Mouse (Mus musculus): ENCODE results near the gene Ywhaq. TPM values are rescaled to one million over a fixed set of nuclear protein-coding genes. Genes with fewer than 3 reads are reported as not detected.
A peak's percentile ranks its signal among the peaks of the same experiment; 100 is the strongest.

Ywhaq gene
- total RNA-seq (2021) = 10 to 100 TPM; 18.7 to 28.8 TPM
- long read RNA-seq, experiment 1, transcript Ywhaq-201 (5 exons, 2,110 nt) = minor isoform, 7 of 47 reads
- long read RNA-seq, experiment 1, transcript Ywhaq-202 (6 exons, 2,197 nt) = major isoform, 21 of 47 reads
- long read RNA-seq, experiment 1, partial matches to known transcripts = 1 of 47 reads
- long read RNA-seq, experiment 1, other reads (novel, unspliced or antisense) = 18 of 47 reads
- long read RNA-seq, experiment 2, transcript Ywhaq-202 (6 exons, 2,197 nt) = major isoform, 25 of 35 reads
- long read RNA-seq, experiment 2, partial matches to known transcripts = 8 of 35 reads
- long read RNA-seq, experiment 2, other reads (novel, unspliced or antisense) = 0 of 35 reads

DNA sequence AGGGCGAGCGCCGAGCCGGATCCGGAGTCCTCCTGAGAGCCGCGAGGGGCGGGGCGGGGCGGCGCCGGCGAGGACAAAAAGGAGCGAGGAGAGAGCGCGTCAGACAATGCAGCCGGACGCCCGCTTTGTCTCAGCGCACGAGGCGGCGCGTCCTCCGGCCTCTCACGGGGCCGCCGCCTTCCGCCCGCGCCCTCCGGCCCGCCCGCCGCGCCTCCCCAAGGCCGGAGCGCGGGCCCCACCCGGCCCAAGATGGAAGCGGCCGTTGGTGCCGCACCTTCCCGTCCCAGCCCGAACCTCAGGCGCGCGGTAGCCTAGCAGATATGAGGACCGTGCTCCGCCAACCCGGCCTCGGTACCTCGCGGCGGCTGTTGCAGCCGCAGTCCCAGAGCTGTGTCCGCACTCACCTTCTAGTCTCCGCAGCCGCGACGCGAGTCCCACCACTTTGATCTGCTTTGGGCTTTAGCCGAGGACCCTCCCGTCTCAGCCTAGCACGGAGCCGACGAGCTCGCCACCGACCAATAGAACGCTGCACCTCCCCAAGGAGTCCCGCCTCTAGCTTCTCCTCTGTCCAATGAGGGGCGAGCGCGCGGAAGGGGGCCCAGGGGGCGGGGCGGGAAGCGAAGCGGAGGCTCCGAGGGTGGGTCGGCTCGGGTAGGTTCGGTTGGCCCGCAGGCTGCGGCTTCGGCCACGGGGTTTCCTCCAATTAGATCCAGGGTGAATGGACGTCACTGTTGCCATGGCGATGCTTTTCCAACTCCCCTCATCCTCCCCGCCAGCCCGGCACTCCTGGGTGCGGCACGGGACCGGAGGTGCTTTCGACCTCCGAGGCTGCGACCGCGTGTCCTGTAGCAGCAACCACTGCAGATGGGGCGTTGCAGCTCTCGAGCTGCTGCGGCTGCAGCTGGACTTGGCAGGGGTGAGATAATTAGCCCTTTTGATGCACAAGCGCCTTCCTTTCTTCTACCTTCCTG lies at the start of gene Ywhaq:
Gene Ywhaq (minus strand): TSS at position 538 of the 971 bp plus-strand sequence.
- peak; percentile 95 for DNase-seq (ENCODE audit: low spot score)

DNA sequence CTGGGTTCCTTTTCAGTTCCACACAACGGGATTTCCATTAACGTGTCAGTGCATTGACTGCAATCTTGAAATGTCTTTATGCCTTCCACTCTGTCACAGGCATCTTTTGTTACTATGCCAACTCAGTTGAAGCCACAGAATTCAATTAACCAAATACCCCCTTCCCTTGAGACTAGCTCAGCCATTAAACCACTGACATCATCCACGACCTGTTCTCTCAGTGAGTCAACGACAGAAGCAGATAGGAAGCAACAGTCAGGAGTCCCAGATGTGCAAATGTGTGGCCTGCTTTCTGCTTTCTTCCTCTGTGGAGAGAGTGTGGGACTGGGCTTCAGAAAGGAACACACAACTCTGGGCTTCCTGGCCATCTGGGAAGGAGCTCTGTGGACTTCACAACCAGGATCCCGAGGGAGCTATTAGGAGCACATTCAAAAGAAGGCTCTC lies 46.0 kb upstream of the Ywhaq start:
- DNase-seq (ENCODE audit: low spot score) = peak; percentile 18

DNA sequence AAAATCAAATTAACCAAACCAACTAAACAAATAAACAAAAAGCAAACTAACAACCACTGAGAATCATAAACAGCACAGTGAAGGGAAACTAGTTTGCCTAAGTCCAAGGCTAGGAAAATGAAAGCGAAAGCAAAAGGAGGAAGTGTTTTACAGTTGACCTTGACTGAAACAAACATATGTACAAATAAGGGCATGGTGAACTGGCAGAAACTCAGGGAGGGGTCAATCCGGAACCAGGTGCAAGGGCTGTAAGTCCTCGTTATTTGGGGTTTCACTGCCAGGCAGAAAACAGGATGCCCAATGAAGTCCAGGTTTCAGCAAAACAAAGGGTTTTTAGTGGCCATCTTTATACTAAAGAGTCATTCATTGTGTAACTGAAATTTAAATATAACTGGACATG lies 45.2 kb upstream of the Ywhaq start:
- DNase-seq (ENCODE audit: low spot score) = no peak

DNA sequence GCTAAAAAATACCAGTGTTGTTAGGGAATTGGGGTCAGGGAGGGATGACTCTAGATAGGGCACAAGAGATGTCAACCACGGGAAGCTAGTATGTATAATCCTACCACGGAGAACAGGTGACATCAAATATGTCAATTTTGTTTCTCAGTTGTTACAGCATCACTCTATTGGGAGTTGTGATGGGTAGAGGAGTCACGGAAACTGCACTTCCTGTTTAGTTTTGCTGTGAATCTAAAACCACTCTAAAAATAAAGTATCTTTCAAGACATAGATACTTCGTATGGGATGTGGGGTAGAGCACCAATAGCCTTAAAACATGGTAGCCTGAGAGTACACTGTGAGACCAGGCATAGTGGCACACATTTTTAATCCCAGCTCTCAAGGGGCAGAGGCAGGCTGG lies 42.2 kb upstream of the Ywhaq start:
- no peak for DNase-seq (ENCODE audit: low spot score)

DNA sequence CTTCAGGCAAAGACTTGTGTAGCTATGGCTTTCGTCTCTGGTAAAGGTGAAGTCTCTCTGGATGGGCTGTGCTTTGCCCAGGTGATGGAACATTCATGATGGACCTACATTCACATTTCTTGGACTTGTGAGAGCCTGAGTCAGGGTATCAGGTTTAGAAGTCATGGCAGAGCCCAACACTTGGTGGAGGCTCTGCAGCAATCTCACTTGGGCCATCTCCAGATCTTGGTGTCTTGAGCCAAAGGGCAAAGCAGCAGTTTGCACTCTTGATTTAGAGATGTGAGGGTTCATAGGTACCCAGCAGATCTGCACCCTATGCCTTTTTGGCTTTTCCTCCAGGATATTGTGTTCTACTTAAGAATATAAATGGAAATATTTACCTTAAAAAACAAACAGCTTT lies 38.6 kb upstream of the Ywhaq start:
- DNase-seq (ENCODE audit: low spot score) = peak; percentile 36

DNA sequence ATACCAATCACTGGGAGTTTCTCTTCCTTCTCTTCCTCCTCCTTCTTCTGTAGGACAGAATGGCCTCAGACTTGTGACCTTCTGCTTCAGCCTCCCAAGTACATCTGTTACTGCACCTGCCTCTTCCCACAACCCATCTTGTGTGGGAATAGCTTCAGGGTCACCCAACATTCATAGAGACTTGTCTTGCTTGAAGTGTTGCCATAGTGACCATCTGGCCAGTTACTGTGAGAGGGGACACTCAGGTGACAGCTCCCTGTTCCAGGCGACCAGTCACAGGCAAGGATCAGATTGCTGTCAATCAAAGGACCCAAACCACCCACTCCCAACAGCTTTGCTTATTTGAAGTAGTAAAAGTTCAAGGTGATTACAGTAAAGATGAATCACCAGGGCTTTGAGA lies 34.3 kb upstream of the Ywhaq start:
- DNase-seq (ENCODE audit: low spot score) = no peak

DNA sequence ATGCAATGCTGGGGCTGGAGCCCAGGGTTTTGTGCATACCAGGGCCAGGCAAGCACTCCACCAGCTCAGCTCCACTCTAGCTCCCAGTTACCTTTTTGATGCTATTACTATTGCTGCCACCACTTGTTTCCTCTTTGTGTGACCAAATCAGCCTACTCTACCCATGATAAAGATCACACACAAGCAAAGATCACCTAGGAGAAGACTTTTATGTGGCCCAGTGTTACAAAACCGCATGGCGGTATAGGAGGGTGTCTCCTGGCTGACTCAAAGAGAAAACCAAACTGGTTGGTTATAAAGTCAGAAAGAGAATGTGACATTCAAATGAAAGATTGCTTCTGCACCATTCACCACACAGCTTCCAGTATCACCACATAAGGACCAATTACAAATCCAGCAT lies 33.9 kb upstream of the Ywhaq start:
- no peak for DNase-seq (ENCODE audit: low spot score)

DNA sequence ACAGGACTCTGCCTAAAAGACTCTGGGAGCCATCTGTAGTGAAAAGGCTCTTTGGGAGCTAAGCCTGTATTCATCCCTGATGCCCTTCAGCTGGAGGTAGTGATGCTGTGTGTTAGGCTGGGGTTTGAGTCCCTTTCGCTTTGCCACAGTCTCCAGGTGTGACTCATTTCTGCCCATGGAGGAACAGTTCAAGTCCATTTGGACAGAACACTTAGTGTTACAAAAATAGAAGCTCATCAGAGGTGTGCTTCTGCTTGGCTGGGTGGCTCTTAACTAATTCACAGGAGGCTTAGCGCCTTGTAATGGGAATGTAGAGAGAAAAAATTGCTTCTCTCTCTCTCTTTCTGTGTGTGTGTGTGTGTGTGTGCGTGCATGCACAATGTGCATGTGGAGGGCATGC lies 26.3 kb upstream of the Ywhaq start:
- DNase-seq (ENCODE audit: low spot score) = no peak

DNA sequence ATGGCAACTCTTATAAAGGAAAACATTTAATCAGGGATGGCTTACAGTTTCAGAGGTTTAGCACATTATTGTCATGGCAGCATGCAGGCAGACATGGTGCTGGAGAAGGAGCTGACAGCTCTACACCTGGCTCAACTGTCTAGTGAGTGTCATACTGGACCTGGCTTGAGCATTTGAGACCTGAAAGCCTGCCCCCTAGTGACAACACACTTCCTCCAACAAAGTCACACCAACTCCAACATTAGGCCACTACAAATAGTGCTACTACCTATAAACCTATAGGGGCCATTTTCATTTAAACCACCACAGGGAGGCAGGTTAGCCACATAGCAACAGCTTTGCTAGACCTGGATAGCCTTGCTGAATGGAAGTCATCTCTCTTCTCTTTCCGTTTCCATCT lies 24.4 kb upstream of the Ywhaq start:
- no peak for DNase-seq (ENCODE audit: low spot score)

DNA sequence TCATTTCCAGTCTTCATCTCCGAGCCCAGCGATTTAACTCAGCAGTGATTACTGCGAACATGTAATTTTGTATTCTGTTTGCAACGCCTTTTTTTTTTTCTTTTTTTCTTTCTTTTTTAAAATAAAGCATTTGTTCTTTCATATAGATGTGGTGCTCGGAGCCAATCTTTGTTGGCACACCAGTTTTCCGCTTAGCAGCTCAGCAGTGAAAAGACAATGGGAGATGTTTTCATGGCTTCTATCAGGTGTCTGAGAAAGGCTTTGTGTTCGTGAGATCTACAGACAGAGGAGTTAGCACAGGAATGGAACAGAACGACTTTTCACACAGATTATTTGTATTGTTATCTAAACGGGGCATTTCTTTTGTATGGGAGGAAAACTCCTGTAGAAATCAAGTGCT lies 22.0 kb upstream of the Ywhaq start:
- DNase-seq (ENCODE audit: low spot score) = no peak

DNA sequence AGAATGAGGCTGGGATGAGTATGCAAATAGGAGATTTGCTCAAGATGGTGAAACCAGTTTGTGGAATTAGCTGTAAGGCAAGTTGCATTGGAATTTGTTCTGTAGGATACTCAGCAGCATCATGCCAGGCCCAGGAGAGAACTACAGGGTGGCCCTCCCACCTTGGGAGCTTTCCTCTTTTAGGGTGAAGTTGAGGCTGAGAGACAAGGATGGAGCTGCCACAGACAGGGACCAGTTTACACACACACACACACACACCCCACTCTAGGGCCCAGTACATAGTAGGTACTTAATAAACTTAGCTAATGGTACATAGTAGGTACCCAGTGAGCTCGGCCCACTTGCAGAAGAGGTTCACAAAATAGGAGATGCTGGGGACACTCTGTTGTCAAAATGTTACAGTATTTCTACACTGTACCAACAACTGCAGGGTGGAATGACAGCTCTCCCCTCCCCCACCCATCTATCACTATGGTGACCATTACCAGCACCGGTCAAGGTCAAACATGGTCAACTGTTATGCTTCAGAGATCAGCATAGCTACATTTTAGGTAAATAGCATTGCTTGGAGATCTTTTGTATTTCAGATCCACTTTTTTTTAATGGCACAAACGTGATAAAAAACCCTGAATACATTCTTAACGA lies 21.4 kb upstream of the Ywhaq start:
- DNase-seq (ENCODE audit: low spot score) = no peak

DNA sequence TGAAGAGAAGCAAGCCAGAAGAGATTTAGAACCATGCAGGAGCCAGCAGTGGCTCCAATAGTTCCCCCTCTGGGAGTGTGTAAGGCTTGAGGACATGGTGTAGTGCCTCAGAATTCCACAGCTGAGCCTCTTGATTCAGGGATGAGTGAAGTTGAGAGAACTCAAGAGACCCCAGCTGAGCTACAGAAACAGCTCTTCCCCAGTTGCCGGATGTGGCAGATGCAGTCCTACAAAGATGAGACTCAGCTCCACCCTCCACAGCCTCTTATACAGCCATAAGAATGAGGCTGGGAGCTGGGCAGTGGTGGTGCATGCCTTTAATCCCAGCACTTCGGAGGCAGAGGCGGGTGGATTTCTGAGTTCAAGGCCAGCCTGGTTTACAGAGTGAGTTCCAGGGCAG lies 20.9 kb upstream of the Ywhaq start:
- DNase-seq (ENCODE audit: low spot score) = no peak

DNA sequence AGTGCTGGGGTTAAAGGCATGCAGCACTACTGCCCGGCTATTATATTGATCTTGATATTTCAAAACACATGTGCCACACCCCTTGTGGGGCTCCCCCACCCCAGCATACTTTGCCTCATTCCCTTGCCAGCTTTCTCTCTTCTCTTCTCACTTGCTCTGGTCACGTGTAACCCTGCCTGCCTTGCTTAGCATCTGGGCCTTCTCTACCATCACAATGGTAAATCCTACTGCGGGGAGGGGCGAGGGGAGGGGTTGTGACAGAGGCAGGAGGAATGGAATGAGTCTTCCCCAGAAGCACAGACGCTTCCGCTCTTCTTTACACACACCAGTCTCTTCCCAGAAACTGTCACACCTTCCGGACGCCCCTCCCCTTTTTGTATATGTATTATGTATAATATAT lies 14.5 kb upstream of the Ywhaq start:
- no peak for DNase-seq (ENCODE audit: low spot score)

DNA sequence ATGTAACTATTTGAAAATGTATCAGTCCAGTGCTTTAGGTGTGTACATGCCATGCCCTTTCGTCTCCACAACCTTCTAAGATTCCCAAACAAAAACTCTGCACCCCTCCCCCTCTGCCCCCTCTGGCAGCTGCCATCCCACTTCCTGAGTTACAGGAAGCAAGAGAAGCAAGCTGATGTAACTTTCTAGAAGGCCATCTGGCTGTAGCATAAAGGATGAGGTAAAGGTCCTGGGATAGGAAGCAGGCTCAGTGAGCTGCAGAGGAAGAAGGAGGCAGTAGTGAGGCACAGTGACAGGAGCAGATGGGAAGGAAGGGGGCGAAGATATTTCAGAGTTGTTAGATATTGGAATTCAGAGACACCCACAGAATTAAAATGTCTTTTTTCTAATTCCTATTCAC lies 13.6 kb upstream of the Ywhaq start:
- no peak for DNase-seq (ENCODE audit: low spot score)

DNA sequence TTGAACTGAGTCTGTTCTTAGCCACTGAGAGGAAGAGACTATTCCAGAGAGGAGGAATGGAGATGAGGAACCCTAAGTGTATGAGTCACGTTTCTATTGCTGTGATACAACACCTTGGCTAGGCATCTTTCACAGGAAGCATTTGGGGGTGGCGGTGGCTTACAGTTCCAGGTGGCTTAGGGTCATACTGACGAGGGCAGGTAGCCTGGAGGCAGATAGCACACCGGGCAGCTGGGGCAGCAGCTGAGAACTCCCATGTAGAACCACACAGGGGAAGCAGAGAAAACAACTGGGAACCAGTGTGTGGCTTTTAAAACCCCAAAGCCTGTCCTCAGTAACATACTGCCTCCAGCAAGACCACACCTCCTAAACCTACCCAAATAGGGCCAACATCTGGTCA lies 12.7 kb upstream of the Ywhaq start:
- no peak for DNase-seq (ENCODE audit: low spot score)

DNA sequence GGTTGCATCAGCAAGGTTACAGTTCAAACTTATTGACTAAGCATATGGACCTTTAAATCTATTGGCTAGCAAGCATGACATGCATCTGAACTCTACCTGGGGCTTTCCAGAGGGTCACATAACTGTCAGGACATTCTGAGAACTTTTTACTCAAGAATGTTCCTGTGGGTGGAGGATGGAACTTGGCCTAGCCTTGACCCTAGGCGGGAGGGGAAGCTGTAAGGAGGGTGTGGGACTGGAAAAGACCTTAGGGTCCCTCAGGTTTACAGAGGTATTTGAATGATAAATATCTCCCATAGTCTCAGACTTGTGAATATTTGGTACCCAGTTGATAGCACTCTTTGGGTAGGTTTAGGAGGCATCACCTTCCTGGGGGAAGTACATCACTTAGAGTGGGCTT lies 11.6 kb upstream of the Ywhaq start:
- no peak for DNase-seq (ENCODE audit: low spot score)

DNA sequence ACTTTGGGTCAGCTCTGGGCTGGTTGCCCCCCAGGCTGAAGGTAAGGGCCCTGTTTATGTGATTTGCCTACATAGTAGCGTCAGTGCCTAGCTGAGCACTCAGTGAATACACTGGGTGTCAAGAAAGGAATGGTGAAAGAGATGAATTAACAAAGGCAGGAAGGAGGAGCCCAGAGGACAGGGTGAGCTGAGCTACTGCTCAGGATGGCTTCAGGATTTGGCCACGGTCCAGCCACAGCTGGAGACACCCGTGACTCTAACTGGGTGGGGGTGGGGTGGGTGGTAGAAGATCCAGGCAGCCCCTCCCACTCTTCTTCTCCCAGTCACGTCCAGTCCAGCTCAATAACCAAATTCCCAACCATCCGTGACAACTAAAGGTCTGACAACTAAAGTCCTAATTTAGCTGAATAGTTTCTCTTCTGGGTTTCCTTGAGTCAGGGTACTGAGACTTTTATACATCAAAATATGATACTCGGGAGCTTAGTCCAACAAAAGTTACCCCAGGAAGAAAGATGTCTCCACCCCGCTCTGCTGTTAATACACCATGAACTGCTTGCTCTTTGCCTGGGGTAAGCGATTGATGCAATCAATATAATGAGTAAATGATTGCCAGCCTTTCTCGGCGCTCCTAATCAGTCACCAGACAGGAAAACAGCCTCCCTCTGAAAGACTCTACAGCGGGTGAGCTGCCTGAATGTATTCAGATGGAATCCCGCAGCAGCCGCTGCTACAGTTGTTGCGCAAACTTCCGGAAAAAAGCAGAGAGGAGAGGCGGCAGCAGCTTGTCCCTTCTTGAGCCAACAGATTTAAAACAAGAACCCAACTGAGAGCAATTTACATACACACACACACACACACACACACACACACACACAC lies 8.9 kb upstream of the Ywhaq start:
- DNase-seq (ENCODE audit: low spot score) = peak; percentile 18

DNA sequence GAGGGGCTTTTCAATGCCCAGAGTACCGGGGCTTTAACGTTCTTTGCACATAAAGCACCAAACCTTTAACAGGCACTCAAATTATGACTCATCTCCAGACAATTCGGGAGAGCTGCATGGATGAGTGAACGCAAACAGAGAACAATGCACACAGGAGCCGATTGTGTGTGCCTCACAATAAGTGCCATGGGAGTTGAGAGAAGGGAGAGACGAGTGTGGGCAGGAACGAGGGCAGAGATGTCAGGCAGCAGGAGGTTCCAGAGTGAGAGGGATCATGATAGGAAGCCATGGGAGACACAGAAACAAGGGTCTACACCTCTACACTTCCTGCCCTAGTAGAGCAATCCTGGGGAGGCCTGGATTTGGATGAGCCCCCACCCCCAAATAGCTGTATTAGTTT lies 7.2 kb upstream of the Ywhaq start:
- no peak for DNase-seq (ENCODE audit: low spot score)

DNA sequence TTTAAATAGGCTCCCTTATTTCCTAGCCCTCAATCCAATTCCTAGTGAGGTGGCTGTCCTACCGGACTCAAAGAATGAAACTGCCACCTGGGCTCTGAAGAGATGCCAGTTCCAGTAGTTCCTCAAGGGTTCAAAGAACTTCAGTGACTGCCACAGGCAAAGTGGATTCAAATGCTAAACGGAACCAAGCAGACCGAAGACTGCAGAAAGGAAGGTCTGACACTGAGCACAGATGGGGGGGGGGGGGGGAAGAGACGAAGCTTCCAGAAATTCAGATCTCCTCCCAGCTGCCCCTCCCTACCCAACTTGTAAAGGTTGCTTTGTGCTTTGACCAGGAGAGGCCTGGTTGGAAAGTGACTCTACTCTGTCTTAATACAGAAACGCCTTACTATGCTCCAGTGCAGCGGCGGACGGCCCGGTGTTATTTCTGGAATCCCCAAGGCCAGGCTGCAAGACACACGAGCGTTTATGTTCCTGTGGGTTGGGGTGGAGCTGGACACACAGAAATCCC lies 1.2 kb upstream of the Ywhaq start:
- DNase-seq (ENCODE audit: low spot score) = no peak

DNA sequence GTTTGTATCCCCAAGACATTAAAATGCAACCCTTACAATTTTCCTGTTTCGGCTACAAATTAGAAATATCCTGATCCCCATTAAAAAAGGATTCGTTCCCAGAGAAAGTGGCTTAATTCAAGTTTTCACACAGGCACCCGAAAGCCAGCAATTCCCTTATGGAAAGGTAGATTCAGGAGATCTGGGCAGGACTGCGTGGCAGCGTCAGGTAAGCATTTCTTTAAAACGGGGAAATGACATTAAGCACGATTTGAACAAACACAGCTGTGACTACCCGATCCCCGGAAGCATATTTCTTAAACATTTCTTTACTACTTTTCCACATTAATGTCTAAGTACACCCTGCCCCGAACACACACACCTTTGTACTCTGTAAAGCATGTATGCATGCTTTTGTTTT lies 646 bp upstream of the Ywhaq start:
- no peak for DNase-seq (ENCODE audit: low spot score)

DNA sequence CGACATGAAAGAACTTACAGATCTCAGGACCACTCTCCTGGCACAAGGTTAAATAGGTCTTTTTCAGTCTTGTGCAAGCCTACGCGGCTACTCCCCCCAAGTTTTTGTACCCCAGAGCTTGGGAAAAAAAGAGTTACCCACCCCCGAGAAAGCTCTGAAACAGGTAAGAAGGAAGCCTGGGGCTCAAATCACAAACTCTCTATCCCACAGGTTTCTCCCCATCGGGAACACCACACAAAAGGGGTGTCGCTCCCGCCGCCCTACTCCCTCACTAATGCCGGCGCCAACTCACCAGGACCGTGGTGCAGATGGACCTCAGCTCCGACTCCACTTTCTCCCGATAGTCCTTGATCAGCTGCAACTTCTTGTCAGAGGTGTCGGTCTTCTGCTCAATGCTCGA lies 931 bp downstream of the Ywhaq start:
- DNase-seq (ENCODE audit: low spot score) = no peak

Data from gastrocnemius, adult 18-20 months (tissue).